Mouse (Mus musculus): ENCODE results near the gene Snrpa.

DNA sequence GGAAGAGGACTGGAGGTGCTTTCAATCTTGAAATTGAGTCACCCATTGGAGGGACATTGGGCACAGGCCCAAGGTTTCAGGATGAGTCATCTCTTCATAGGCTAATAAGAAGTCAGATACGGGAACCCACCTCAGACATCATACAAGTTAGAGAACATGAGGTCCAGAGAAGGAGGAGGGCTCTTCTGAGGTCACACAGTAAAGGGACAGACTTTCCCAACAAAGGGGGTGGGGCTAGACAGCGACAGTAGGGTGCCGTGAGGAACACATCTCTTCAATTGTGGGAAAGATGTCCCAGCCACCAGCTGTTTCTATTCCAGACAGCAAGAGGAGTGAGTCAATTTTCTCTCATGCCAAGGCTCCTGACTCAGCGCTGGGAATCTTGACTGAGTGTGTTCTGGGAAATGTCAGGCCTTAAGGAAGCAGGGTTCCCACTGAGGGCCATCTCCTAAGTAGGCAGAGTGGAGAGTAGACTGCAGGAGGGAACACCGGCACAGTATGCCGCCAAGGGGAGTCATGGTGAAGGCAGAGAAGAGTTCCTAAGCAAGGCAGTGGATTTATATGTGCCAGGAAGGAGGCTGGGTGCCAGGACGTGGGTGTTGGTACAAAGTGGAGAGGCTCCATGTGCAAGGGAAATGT lies 35.7 kb upstream of the Snrpa start:
- TF ChIP-seq CTCF (IDR thresholded peaks at IDR 0.05; ENCODE audit: borderline replicate concordance, control insufficient read depth, extremely low read depth, insufficient read depth, low read length, poor library complexity) (no peak), POLR2A (IDR thresholded peaks at IDR 0.05; ENCODE audit: control insufficient read depth, extremely low read depth, insufficient read depth, low read length, poor library complexity) (no peak)

All from thymus, adult 2 months (tissue).